Mouse (Mus musculus) midbrain, postnatal 0 days (tissue): ENCODE data around the gene C1qtnf9. TPM values are rescaled to one million over a fixed set of nuclear protein-coding genes. Genes with fewer than 3 reads are reported as not detected.

ENCODE experiments used
- ATAC-seq: fragments of 200-750 bp; cut with Nextera tagmentation; 2 replicates; pipeline ENCODE4 v1.8.0; 2017; ENCODE audit warnings: moderate number of reproducible peaks, mild to moderate bottlenecking, moderate TSS enrichment, moderate library complexity; ENCODE audit not compliant: low FRiP score
- DNase-seq: peaks from one replicate; pipeline ENCODE4 v3.0.0-alpha.2; 2015; ENCODE audit warnings: low spot score
- H3K27ac ChIP-seq: fragments of 300-500 bp; sonication (generic); 2 replicates; pipeline ENCODE4 v1.5.1; 2014; ENCODE audit warnings: low read depth, mild to moderate bottlenecking, low read length, mixed read lengths
- H3K27me3 ChIP-seq: fragments of 300-500 bp; sonication (generic); 2 replicates; pipeline ENCODE4 v1.6.1; 2014; ENCODE audit warnings: low read length, control low read depth, mixed read lengths; ENCODE audit not compliant: insufficient read depth
- H3K36me3 ChIP-seq: fragments of 300-500 bp; sonication (generic); 2 replicates; pipeline ENCODE4 v1.6.1; 2014; ENCODE audit warnings: low read length, control low read depth, mixed read lengths; ENCODE audit not compliant: insufficient read depth
- H3K4me1 ChIP-seq: fragments of 300-500 bp; sonication (generic); 2 replicates; pipeline ENCODE4 v1.6.1; 2014; ENCODE audit warnings: mild to moderate bottlenecking, control low read depth, antibody characterized with exemption, low read length, mixed read lengths; ENCODE audit not compliant: insufficient read depth
- H3K4me2 ChIP-seq: fragments of 300-500 bp; sonication (generic); 2 replicates; pipeline ENCODE4 v1.6.1; 2014; ENCODE audit warnings: low read depth, mild to moderate bottlenecking, low read length, mixed read lengths; ENCODE audit not compliant: poor library complexity, severe bottlenecking
- H3K4me3 ChIP-seq: fragments of 300-500 bp; sonication (generic); 2 replicates; pipeline ENCODE4 v1.5.1; 2014; ENCODE audit warnings: low read depth, mild to moderate bottlenecking, low read length, moderate library complexity
- H3K9ac ChIP-seq: fragments of 300-500 bp; sonication (generic); replicated peaks from 2 replicates; pipeline ENCODE4 v1.6.1; 2014; ENCODE audit warnings: mild to moderate bottlenecking, low read length, moderate library complexity, mixed read lengths; ENCODE audit not compliant: poor library complexity, severe bottlenecking
- H3K9me3 ChIP-seq: fragments of 300-500 bp; sonication (generic); 2 replicates; pipeline ENCODE4 v1.6.1; 2016; ENCODE audit warnings: low read length, control low read depth
- CTCF ChIP-seq: IDR thresholded peaks from 2 replicates; pipeline ENCODE4 v1.5.1; 2016; ENCODE audit warnings: antibody characterized with exemption, mild to moderate bottlenecking
- WGBS: fragments of 180-500 bp; shearing (Covaris S2); extraction: QIAGEN DNeasy Blood & Tissue Kit; methylation state at CpG from one replicate; pipeline ENCODE4 v1.1.7; 2014; 5-methylcytosine and 5-hydroxymethylcytosine counted together
- polyA plus RNA-seq: library from polyadenylated mRNA; unstranded; fragments of >200 nt; fragmentation: Nextera tagmentation; extraction: Ambion mirVana; gene quantifications from 2 replicates; pipeline ENCODE4 v1.2.1, GENCODE M21; 2015
- total RNA-seq: library from RNA; depleted of rRNA; stranded (reverse); fragments of >200 nt; gene quantifications from 2 replicates; pipeline ENCODE4 v1.2.3, GENCODE M21; 2014

Gene C1qtnf9
- total and polyA plus RNA-seq, 2 experiments from 2014 or later: 0.10 to 0.11 TPM

- DNase-seq: peak; percentile 71
- no peak overlapping the region for H3K27ac ChIP-seq
- WGBS: 50% methylated on average over 14 of the region's 14 CpGs
Measured at GRCm38 (mm10) chr14:60752892-60753800, 14.8 kb upstream of the C1qtnf9 start.

GRCm38 (mm10) chr14:60753801-60754126 is 14.2 kb upstream of the C1qtnf9 start:
- Histone ChIP-seq H3K27me3 (no peaks in the 10 kb centered on the region), H3K36me3 (no peaks in the 10 kb centered on the region; the same call in 1 of the 2 replicates), H3K9me3 (no peaks in the 10 kb centered on the region), H3K4me2 (no peak overlapping the region), H3K9ac (no peak overlapping the region), H3K4me3 (no peak overlapping the region), H3K27ac (no peak overlapping the region), H3K4me1 (no peaks in the 10 kb centered on the region)
- DNase-seq (no peak), ATAC-seq (no peak)
- no peak for TF ChIP-seq CTCF
- 80% methylated on average over 10 of the region's 10 CpGs for WGBS

More at GRCm38 (mm10) chr14:60752892-60753800, 14.8 kb upstream of the C1qtnf9 start:
- no peaks in the 10 kb centered on the region for H3K9me3 ChIP-seq
- H3K27me3 ChIP-seq: no peaks in the 10 kb centered on the region
- H3K4me1 ChIP-seq: no peaks in the 10 kb centered on the region
- ATAC-seq: peak; percentile 50; the same call in 1 of the 2 replicates
- no peak for TF ChIP-seq CTCF
- no peak overlapping the region for H3K4me3 ChIP-seq
- H3K4me2 ChIP-seq: no peak overlapping the region
- no peak overlapping the region for H3K9ac ChIP-seq
- H3K36me3 ChIP-seq: no peaks in the 10 kb centered on the region; the same call in 1 of the 2 replicates

- no peak overlapping the region for H3K4me2 ChIP-seq
- no peak overlapping the region for H3K9ac ChIP-seq
- H3K9me3 ChIP-seq: no peaks in the 10 kb centered on the region
- DNase-seq (no peak), ATAC-seq (no peak)
- H3K36me3 ChIP-seq: no peaks in the 10 kb centered on the region; the same call in 1 of the 2 replicates
- no peaks in the 10 kb centered on the region for H3K27me3 ChIP-seq
- H3K4me1 ChIP-seq: no peaks in the 10 kb centered on the region
- no peak for TF ChIP-seq CTCF
- WGBS: 92% methylated on average over 5 of the region's 5 CpGs
- H3K27ac ChIP-seq: no peak overlapping the region
- no peak overlapping the region for H3K4me3 ChIP-seq
Measured at GRCm38 (mm10) chr14:60754656-60755055, 13.3 kb upstream of the C1qtnf9 start.

DNA sequence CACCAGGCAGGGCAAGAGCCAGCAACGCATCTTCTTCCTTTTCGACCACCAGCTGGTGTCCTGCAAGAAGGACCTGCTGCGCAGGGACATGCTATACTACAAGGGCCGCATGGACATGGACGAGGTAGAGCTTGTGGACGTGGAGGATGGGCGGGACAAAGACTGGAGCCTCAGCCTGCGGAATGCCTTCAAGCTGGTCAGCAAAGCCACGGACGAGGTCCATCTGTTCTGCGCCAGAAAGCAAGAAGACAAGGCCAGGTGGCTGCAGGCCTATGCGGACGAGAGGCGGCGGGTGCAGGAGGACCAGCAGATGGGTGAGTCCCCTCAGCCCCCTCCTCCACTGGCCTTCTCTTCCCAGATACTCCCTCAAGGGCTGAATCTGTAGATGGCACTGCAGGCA is 11.7 kb upstream of the C1qtnf9 start:
- peak; percentile 43; the same call in 1 of the 2 replicates for ATAC-seq
- WGBS: 92% methylated on average over 15 of the region's 15 CpGs
- no peak for TF ChIP-seq CTCF
- H3K9ac ChIP-seq: no peak overlapping the region
- H3K36me3 ChIP-seq: peaks cover 5% of the 10 kb centered on the region; the same call in 1 of the 2 replicates
- no peak overlapping the region for H3K27ac ChIP-seq
- H3K4me3 ChIP-seq: no peak overlapping the region
- DNase-seq: peak; percentile 49
- no peaks in the 10 kb centered on the region for H3K9me3 ChIP-seq
- H3K4me2 ChIP-seq: no peak overlapping the region
- H3K4me1 ChIP-seq: no peaks in the 10 kb centered on the region
- H3K27me3 ChIP-seq: no peaks in the 10 kb centered on the region

- Histone ChIP-seq H3K4me1 (no peaks in the 10 kb centered on the region), H3K9ac (no peak overlapping the region), H3K9me3 (no peaks in the 10 kb centered on the region), H3K27ac (no peak overlapping the region), H3K36me3 (peaks cover 6% of the 10 kb centered on the region; the same call in 1 of the 2 replicates), H3K27me3 (no peaks in the 10 kb centered on the region), H3K4me2 (no peak overlapping the region), H3K4me3 (no peak overlapping the region)
- 95% methylated on average over 8 of the region's 8 CpGs for WGBS
- TF ChIP-seq CTCF: no peak
- ATAC-seq: no peak
- no peak for DNase-seq
Measured at GRCm38 (mm10) chr14:60757265-60757664, 10.7 kb upstream of the C1qtnf9 start.

DNA sequence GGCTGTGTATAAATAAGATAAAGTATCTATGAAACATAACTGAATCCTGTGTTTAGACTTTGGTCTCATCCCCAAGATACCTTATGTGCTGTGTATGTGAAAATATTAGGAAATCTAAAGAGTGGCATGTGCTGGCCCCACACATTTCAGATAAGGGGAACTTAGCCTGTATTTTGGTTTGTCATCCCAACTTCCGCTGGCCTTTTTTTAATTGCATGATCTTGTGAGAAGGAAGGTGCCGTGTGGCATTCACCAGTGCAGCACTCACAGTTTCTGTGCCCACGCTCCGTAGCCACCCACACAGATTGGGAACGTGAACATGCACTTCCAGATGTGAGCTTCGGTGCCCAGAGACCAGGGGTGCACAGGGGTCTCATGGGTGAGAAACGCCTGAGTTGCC is 10.2 kb upstream of the C1qtnf9 start:
- H3K4me1 ChIP-seq: no peaks in the 10 kb centered on the region
- H3K4me2 ChIP-seq: no peak overlapping the region
- DNase-seq (no peak), ATAC-seq (no peak)
- H3K27ac ChIP-seq: no peak overlapping the region
- H3K27me3 ChIP-seq: no peaks in the 10 kb centered on the region
- peaks cover 6% of the 10 kb centered on the region; the same call in 1 of the 2 replicates for H3K36me3 ChIP-seq
- 95% methylated on average over 7 of the region's 7 CpGs for WGBS
- no peak for TF ChIP-seq CTCF
- H3K9ac ChIP-seq: no peak overlapping the region
- H3K9me3 ChIP-seq: no peaks in the 10 kb centered on the region
- H3K4me3 ChIP-seq: no peak overlapping the region
